Mouse (Mus musculus) megakaryocyte, embryonic 14.5 days (primary cell): Measurements from ENCODE around the gene Rarres1.

ENCODE experiments used
- FLI1 ChIP-seq: IDR thresholded peaks from 2 replicates; pipeline ENCODE4 v1.6.1; 2012; ENCODE audit warnings: low read length, inconsistent platforms, mixed read lengths
- GATA1 ChIP-seq: IDR thresholded peaks from 3 replicates; pipeline ENCODE4 v1.6.1; 2012; ENCODE audit warnings: mixed read lengths, low read length, inconsistent platforms, borderline replicate concordance

- TF ChIP-seq GATA1 (no peak), FLI1 (no peak)
These were observed 52.3 kb downstream of the Rarres1 start for GRCm38 (mm10) chr3:67463001-67463400.
